Mouse (Mus musculus) right cerebral cortex, postnatal 4 days (tissue): Measurements from ENCODE around the gene Wdr53.
"Not testable (repeated sequence)": the region's sequence is repeated elsewhere in the genome, so short reads cannot be mapped to it uniquely, and the experiment has no call there.

Experiments
- DNase-seq: peaks from one replicate; pipeline ENCODE4 v3.0.0-alpha.2; 2022

Wdr53 gene

DNA sequence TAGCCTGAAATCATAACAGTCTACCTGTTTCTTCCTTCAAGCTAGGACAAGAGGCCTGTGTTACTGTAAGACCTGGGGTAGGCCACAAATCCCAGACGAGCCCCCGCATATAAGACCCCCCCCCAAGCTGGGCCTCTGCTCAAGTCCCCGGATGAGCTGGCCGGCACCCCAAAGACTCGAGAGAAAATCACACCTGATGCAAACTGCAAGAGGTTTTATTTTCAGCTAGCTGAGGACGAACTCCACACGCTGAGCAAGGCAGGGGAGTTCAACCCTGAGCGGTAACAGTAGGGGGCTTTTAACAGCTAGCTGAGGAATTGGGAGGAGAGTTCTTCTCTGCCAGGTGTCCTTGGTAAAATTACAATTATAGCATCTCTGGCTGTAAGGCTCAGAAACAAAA is 33.2 kb downstream of the Wdr53 start:
- no peak for DNase-seq

DNA sequence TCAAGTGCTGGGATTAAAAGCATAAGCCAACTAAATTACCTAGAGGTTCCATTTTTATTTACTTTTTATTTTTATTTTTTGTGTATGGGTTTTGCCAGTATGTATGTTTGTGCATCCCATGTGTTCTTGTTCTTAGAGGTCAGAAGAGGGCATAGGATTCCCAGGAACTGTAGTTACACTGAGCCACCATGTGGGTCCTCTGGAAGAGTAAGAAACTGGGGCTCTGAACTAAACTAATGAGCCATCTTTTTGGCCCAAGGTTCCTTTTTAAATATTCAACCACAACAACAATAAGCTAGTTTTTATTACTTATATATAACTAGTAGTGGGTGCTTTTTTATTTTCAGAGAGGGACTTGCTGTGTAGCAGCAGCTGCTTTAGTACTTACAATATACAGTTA is 35.6 kb downstream of the Wdr53 start:
- no peak for DNase-seq

DNA sequence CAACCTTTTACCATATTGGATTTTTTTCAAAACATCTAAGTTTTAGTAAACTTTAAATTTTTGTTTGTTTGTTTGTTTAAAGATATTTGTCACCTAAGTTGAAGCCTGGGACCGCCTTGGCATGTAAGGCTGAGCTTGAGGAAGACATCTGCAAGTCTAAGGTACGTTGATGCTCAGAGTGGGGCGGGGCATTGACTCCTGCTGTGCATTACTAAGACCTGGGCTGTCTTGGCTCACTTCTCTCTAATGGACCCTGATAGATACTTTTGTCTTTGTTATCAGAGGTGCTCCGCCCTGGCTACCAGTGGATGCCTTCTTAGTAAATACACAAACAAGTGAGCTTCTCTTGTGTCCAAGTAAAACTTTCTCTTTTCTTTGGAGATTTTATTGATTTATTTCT is 44.8 kb downstream of the Wdr53 start:
- no peak for DNase-seq

GRCm38 (mm10) chr16:32299617-32300016 is 52.6 kb downstream of the Wdr53 start:
- DNase-seq = not testable (repeated sequence)

DNA sequence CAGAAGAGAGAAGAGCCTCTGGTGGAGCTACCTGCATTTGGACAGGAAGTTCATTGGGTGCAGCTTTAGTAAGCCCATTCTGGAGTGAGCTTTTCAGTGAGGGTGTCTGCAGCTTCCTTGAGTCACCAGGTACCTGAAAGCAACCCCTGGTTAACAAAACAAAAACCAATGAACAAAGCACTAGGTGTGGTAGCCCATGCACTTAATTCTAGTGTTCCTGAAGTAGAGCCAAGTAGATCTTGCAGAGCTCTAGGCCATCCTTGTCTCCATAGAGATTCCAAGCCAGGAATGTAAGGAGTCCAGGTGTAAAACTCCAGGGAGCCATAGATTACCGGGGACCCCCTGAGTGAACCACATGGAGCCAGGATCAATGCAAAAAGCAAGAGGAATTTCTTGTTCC is 56.0 kb downstream of the Wdr53 start:
- no peak for DNase-seq

DNA sequence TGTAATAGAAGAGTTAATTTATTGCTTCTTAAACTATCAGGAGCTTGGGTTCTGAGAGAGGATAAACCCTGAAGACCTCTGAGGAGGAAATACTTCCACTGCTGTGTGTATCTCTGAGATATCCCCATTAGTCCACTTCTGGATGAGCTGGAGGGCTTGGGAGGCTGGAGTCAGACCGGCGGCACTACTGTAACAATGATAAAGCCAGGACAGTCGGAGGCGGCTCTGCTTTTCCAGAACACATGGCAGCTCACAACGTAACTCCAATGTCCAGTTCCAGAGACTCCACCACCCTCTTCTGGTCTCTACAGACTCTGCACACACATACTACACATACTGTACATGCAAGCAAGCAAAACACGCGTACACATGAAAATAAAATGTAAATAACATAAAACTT is 56.9 kb downstream of the Wdr53 start:
- no peak for DNase-seq
